Mouse (Mus musculus) olfactory bulb, adult 2 months (tissue): ENCODE measurements around the gene Arhgap24. TPM values are rescaled to one million over a fixed set of nuclear protein-coding genes. Genes with fewer than 3 reads are reported as not detected.

Experiments used
- H3K27ac ChIP-seq: fragments of 200-500 bp; 2 replicates; pipeline ENCODE4 v1.5.1; 2012; ENCODE audit warnings: low read depth, low read length; ENCODE audit not compliant: insufficient read depth
- H3K4me1 ChIP-seq: fragments of 200-500 bp; 2 replicates; pipeline ENCODE4 v1.6.1; 2012; ENCODE audit warnings: low read length; ENCODE audit not compliant: control insufficient read depth, insufficient read depth
- H3K4me3 ChIP-seq: fragments of 200-500 bp; 2 replicates; pipeline ENCODE4 v1.5.1; 2012; ENCODE audit warnings: mild to moderate bottlenecking, low read depth, low read length, moderate library complexity; ENCODE audit not compliant: insufficient read depth
- CTCF ChIP-seq: fragments of 200-500 bp; IDR thresholded peaks from 2 replicates; pipeline ENCODE4 v1.5.1; 2012; ENCODE audit warnings: low read depth, mild to moderate bottlenecking, low read length, moderate library complexity; ENCODE audit not compliant: insufficient read depth
- POLR2A ChIP-seq: fragments of 200-500 bp; IDR thresholded peaks from 2 replicates; pipeline ENCODE4 v1.6.1; 2012; ENCODE audit warnings: mild to moderate bottlenecking, low read depth, low read length, moderate library complexity; ENCODE audit not compliant: insufficient read depth
- WGBS: fragments of 180-500 bp; shearing (Covaris S2); methylation state at CpG from one replicate; pipeline ENCODE4 v1.1.7; 2018; 5-methylcytosine and 5-hydroxymethylcytosine counted together
- polyA plus RNA-seq: library from polyadenylated mRNA; stranded (reverse); fragments of >200 nt; gene quantifications from 2 replicates; pipeline ENCODE4 v1.2.4, GENCODE M21; 2012; ENCODE audit warnings: low replicate concordance; ENCODE audit not compliant: missing spikeins, insufficient read depth, insufficient read length

Gene Arhgap24
- polyA plus RNA-seq, 1 experiment = not detected

DNA sequence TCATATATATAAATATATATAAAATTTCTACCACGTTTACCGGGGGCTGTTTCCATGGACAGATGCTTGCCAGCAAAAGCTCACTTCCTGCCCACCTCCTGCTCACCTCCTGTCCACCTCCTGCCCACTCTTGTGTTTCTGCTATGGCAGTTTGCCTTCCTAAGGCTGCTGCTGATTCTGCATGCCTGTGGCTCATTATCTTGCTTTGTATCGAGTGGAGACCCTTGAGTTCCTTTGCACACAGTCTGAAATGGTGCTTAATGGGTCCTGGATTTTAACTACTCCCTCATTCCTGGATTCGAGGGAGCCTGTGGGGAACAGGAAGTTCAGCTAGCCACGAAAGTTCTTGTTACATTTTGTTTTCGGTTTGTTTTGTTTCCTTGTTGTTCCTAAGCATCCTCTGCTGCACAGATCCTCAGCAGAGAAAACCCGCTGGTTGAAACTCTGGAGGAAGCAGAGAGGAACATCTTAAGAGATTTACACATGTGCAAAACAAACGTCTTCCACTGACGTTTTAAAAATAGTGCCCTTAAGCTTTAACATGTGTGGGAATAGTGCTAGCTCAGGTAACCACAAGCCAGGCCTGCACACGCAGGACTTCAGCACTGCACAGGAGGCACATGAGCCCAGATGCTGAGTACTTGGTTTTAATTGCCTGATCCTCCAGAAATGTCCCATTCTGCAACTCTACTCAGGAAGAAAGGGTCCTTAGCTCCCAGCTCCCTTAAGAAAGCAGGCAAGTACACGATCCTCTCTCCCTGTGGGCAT, 69.9 kb downstream of the Arhgap24 start:
- H3K4me3 ChIP-seq = no peak overlapping the region
- no peaks in the 10 kb centered on the region for H3K4me1 ChIP-seq
- H3K27ac ChIP-seq = no peak overlapping the region
- 59% methylated on average over 11 of the region's 11 CpGs for WGBS
- TF ChIP-seq POLR2A (no peak), CTCF (no peak)

DNA sequence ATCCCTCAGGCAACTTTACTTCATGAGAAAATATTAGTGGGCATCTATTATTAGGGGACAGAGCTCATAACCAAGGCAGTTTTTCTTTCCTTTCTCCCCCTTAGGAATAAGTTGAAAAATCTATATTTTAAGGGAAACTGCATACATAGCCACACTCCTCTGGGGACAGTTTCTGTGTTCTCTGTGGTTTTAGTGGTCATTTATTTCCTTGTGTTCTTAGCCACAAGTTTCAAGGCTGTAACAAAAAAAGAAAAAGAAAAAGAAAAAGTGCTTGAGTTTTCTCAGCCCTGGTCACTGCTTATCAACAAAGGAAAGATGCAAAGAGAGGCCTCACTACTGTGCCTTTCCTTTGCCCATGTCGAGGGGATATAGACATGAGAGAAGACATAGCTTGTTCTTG, 71.3 kb downstream of the Arhgap24 start:
- Histone ChIP-seq H3K27ac (no peak overlapping the region), H3K4me1 (no peaks in the 10 kb centered on the region), H3K4me3 (no peak overlapping the region)
- WGBS = 88% methylated on average over 1 of the region's 1 CpGs
- TF ChIP-seq POLR2A (no peak), CTCF (no peak)

DNA sequence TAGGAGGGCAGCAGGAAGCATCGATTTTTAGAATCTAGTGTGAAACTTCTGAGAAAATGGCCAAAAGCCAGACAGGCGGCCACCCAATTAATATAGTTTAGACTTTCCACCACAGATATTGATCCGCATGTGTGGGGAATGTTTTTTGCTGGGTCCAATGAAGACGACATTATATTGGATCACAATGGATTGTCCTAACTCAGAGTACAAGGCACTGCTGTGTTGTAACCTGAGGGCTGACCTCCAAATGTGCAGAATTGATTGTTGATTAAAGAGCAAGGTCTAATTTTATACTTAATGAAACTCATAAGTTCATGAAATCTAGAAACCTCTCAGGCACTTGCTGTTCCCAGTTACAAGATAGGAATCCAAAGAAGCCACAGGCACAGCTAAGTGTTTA, 74.8 kb downstream of the Arhgap24 start:
- Histone ChIP-seq H3K27ac (no peak overlapping the region), H3K4me3 (no peak overlapping the region), H3K4me1 (no peaks in the 10 kb centered on the region)
- TF ChIP-seq CTCF = no peak
- TF ChIP-seq POLR2A = no peak
- WGBS = 90% methylated on average over 4 of the region's 4 CpGs

DNA sequence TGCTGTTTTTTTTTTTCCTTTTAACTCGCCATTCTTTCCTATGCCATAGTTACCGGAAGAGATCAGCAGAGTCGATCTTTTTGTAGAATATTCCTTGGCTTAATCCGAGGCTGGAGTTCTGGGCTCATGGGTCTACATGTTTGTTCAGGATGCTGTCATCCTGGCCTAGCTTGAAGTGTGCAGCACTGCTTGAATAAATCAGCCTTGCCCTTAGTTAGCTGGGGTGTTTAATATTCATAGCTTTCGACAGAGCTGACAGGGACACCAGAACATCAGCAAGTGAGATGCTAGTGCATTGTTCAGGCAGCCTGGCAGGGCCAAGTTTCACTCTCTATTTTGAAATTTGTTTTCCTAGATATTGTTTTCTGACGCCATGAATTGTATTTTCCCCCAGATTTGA, 79.1 kb downstream of the Arhgap24 start:
- TF ChIP-seq POLR2A = no peak
- no peak for TF ChIP-seq CTCF
- H3K27ac ChIP-seq = no peak overlapping the region
- H3K4me3 ChIP-seq = no peak overlapping the region
- 60% methylated on average over 6 of the region's 6 CpGs for WGBS
- no peaks in the 10 kb centered on the region for H3K4me1 ChIP-seq

DNA sequence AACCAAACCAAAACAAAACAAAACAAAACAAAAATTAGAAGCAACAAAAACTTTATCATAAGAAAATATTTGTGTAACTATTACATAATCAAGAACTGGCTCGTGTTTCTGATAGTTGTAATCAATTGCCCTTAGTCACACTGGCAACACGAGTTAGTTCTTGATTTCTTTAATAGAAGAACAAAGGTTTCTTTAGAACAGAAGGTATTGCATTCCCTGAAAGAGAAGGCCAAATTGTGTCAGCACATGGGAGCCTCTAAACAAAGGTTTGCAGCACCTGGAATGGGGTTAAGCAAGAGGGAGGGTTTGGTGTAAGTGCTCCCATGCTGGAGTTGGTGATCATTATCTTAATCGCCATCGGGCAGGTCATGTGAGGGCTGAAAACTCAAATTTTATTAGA, 82.8 kb downstream of the Arhgap24 start:
- H3K4me3 ChIP-seq = no peak overlapping the region
- TF ChIP-seq CTCF = no peak
- TF ChIP-seq POLR2A = no peak
- 84% methylated on average over 4 of the region's 4 CpGs for WGBS
- no peak overlapping the region for H3K27ac ChIP-seq
- H3K4me1 ChIP-seq = no peaks in the 10 kb centered on the region

DNA sequence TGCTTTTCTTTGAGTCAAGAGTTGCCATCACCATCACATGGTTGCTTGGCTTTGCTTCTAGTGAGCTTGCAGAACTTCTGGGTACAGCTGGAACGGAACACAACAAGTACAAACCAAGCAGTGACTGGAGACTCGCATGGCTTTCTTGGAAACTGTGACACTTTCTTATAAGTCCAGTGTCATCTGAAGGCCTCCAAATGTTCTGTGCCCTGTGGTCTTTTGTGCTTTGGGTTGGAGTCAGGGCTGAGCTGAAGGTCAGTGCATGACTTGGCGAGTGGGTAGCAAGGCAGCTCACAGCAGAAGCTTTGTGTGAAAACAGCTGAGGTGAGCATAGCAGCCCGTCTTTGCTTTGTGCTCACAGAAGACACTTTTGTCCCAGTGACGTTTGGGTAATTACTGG, 87.6 kb downstream of the Arhgap24 start:
- no peak for TF ChIP-seq CTCF
- no peak for TF ChIP-seq POLR2A
- no peak overlapping the region for H3K27ac ChIP-seq
- H3K4me1 ChIP-seq = no peaks in the 10 kb centered on the region
- no peak overlapping the region for H3K4me3 ChIP-seq
- WGBS = 65% methylated on average over 5 of the region's 5 CpGs

DNA sequence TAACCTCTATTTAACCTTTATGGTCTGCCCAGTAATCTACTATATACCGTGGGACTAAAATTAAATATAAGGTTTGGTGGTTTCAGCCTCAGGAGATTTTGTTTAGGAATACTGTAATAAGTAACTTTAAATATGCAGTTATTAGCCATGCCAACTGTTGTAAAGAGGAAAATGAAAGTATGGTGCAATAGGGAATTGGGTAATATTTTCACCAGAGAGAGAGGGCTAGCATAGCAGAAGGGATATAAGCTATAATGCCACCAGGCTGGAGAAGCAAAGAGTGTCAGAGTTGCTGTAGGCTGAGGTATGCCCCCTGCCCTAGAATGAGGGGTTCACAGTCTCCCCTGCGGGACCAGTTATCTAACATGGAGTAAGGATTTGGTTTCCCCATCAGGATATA, 90.3 kb downstream of the Arhgap24 start:
- H3K4me3 ChIP-seq = no peak overlapping the region
- TF ChIP-seq POLR2A = no peak
- no peak for TF ChIP-seq CTCF
- no peaks in the 10 kb centered on the region for H3K4me1 ChIP-seq
- WGBS = 98% methylated on average over 2 of the region's 2 CpGs
- no peak overlapping the region for H3K27ac ChIP-seq

DNA sequence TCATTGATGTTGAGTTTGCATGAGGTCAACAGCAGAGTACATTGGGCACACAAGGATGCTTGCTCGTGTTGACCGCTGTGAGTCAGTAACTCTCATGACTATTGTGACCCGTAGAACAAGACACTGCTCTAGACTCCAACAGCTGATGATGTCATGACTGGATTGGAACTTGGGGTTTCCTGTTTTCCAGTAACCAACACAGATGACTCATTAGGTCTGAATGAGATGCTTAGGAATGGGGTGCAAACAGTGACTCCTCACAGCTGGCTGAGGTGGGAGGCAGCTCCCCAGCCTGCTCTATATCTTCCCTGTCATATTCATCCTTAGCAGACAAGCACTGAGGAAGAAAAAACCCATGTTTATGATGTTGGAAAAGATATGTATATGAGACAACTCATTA, 95.6 kb downstream of the Arhgap24 start:
- Histone ChIP-seq H3K4me1 (no peaks in the 10 kb centered on the region), H3K27ac (no peak overlapping the region), H3K4me3 (no peak overlapping the region)
- TF ChIP-seq POLR2A (no peak), CTCF (no peak)
- WGBS = 77% methylated on average over 3 of the region's 3 CpGs

DNA sequence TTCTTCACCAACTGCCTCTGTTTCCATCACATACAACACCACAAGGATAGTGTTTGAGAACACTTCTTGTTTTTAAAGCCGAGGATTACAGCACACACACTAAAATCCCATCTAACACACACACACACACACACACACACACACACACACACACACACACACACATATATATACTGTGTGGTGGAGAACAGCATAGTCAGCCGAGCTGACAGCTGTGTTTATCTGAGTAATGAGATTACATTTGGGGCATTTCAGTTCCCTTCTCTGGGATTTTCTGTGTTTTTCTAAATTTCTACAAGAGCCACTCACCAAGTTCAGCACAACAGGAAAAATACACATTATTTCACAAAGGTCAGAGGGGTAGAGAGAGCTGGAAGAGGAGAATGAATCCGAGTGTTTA, 96.5 kb downstream of the Arhgap24 start:
- H3K27ac ChIP-seq = no peak overlapping the region
- H3K4me3 ChIP-seq = no peak overlapping the region
- WGBS = 80% methylated on average over 3 of the region's 3 CpGs
- no peaks in the 10 kb centered on the region for H3K4me1 ChIP-seq
- no peak for TF ChIP-seq CTCF
- TF ChIP-seq POLR2A = no peak

DNA sequence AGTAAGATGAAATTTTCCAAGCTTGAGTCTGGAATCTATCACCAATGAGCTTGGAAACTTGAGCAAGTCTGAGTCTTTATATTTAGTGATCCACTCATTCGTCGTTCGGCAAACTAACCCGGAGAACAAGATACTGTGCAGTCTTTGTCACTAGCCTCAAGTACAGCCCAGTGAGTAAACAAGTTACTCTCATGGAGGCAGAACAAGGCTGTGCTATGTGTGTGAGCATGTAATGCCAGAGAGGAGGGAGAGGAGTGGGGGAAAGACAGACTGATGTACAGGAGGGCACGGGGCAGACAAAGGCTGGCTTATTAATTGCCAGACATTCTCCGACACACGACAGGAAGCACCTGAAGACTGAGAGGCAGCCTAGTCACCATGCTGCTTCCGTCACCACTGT, 97.2 kb downstream of the Arhgap24 start:
- H3K4me1 ChIP-seq = no peaks in the 10 kb centered on the region
- TF ChIP-seq CTCF (no peak), POLR2A (no peak)
- H3K27ac ChIP-seq = no peak overlapping the region
- H3K4me3 ChIP-seq = no peak overlapping the region
- 80% methylated on average over 8 of the region's 8 CpGs for WGBS
